Mouse (Mus musculus): Measurements from ENCODE around the gene Inhbb.
A peak's percentile ranks its signal among the peaks of the same experiment; 100 is the strongest.

The Inhbb gene

DNA sequence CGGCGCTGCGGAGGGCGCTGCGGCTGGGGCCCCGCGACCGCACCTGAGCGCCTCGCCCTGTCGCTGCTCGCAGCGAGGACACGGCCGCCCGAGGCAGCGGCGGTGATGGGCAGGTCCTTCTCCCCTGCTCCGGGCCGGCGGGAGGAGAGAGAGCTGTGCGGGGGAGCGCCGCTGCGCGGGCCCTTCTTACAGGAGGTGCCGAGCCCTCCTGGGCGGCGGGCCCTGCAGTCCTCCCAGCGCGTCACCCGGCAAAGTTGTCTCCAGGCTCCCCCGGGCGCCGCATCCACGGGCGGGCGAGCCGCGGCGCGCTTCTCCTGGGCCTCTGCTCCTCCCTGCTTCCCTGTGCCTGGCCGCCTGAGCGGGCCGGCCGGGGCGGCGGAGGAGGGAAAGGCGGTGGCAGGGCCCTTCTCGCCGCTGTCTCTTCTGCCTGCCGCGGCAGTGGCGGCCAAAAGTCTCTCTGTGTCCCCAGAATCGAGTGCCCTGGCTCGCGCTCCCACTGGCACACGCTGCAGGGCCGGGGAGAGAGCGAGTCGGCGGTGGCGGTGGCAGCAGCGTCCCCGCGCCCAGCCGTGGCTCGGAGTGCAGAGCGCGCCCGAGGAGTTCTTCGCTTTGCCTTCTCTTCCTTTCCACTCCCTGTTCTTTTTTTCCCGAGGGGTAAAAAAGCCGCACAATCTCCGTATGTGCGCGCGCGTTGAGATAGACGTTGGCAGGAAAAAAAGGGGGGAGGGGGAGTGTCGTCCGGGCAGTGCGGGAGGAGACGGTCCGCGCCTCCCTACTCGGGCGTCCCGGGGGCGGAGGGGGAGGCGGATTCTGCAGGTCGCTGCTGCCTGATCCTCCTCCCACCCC lies at the start of gene Inhbb:
Inhbb (minus strand) TSS at position 673 of the 846 bp plus-strand sequence.
- no peak for DNase-seq (ENCODE audit: low read depth, low spot score)

DNA sequence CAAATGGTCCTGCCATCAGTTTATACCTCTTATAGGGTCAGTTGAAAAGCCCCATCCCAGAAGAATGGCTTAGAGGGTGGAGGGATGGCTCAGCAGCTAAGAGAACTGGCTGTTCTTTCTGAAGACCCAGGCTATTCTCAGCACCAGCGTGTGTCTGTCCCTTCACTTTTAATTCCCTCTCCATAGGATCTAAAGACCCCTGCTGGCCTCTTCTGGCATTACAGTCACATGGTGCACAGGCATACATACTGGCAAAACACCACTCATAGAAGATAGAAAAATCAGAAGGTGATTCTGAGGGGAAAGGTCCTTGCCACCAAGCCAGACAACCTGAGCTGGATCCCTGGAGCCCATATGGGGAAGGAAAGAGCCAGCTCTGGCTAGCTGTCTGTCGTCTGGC lies 41.3 kb upstream of the Inhbb start:
- no peak for DNase-seq (ENCODE audit: low read depth, low spot score)

DNA sequence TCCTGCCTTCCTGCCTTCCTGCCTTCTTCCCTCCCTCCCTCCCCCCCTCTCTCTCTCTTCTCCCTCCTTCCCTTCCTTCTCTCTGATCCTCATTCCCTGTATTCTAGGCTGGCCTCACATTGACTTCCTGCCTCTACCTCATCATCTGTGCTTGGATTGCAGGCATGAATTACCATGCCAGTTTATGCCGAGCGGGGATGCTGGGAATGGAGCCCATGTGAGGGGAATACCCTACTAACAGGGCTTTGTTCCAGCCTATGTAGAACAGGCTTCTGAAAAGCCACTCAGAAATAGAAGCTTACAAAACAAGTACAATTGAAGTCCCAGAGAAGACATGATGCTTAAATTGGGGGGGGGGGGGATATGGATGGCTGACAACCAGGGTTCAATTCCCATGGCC lies 38.0 kb upstream of the Inhbb start:
- no peak for DNase-seq (ENCODE audit: low read depth, low spot score)

DNA sequence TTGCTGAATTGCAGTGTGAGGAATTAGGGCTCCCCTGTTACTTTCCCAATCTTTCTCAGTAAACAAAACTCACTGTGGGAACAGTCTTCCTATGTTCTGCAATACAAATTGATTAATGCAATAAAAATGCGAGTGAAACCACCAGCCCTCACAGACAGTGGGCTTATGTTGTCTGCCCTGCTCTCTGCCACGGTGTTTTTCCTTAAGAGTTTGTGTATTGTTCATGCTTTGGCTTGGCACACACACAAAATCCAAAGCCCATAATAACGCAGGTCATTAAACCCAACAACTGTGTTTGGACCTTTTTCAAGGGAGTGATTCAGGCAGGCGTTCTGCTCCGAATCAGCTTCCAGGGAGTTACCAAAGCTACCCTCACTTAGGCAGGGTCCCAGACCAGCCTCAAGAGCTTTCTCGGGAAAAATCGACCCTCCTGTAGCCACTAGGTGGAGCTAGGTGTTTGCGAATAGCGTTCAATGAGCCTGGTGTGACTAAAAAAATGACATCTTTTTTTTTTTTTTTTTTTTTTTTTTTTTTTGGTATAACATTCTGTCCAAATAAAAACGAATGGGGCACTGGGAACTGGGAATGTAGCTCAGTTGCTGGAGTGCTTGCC lies 36.1 kb upstream of the Inhbb start:
- DNase-seq (ENCODE audit: low read depth, low spot score), result peak; percentile 22

DNA sequence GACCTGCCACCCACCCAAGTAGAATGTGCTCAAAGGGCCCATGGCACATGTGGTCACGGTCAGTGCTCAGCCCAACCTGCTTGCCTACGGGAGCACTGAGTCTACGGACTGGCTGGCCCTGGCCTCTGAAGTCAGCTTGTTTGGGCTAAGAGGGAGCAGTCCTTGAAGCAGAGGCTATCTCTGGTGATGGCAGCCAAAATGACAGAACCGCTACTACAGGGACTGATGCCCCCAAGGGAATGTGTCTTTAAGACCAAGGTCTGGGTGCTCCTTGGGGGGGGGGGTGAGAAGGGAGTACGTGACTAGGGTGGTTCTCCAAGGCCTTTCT lies 35.4 kb upstream of the Inhbb start:
- DNase-seq (ENCODE audit: low read depth, low spot score), result no peak

DNA sequence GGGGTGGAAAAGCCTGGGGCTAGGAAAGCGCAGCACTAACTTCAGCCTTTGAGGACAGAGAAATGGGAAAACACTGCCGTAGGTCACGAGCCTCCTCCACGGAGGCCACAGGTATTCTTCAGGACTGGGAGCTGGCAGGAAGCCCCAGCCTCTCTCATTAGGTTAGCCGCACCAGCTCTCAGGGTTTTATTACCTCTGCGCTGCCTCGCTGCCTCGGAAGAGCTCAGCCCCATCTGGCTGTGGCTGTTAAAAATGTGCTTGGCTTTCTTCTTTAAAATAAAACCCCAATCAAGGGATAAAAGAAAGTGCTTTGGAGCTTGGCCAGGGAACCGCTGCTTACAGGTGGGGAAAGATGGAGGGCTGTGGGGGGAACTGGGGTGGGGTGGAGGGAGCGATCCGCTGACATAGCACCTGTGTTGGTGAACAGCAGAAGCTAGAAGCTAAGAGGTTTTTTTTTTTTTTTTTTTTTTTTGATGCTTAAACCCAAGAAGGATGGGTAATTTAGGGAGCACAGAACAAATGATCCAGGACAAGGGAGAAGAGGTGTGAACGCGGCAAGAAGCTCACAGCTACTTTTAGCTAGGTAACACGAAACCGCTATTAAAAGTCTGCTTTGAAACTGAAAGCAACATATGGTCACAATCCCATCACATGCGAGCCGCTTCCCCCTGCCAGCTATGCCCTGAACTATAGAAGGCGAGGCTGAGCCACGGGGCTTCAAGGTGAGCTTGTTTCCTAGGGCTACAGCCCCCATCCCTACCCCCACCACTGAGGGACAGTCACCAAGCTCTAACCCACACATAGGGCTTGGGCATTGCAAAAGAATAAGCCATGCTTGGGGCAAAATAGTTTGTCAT lies 34.9 kb upstream of the Inhbb start:
- DNase-seq (ENCODE audit: low read depth, low spot score), result no peak

DNA sequence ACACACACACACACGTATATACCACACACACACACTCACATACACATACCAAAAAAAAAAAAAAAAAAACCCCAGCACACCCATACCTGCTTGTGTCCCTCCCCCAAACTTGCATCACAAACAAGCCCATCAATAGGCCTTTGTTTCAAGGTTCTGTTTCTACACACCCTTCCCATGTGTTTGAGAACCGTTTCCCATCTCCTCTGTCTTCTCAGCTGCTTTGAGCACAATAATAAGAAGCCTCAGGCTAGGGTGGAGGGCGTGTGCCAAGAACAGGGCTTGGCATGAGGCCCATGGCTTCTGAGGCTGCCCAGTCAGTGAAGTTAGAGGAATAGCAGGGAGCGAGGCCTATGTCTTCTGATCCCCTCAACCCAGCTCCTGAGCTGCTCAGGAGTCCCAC lies 31.7 kb upstream of the Inhbb start:
- no peak for DNase-seq (ENCODE audit: low read depth, low spot score)

DNA sequence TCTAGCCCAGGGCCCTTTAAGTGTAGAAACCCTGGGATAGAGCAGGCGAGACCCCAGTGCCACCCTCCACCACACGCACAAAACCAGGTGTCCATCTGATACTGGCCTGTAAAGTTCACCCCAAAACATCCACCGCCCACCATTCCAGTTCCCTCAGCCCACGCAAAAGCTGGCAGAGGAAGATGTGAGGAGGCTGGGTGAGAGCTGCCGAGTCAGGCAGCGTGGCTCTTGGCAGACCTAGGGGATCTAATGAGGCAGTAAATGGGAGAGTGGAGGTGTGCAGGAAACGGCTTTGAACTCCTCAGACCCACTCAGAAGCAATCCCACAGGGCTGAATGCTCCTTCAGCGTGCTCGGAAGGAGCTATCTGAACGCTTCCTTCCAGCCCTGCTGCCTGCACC lies 29.4 kb upstream of the Inhbb start:
- no peak for DNase-seq (ENCODE audit: low read depth, low spot score)

DNA sequence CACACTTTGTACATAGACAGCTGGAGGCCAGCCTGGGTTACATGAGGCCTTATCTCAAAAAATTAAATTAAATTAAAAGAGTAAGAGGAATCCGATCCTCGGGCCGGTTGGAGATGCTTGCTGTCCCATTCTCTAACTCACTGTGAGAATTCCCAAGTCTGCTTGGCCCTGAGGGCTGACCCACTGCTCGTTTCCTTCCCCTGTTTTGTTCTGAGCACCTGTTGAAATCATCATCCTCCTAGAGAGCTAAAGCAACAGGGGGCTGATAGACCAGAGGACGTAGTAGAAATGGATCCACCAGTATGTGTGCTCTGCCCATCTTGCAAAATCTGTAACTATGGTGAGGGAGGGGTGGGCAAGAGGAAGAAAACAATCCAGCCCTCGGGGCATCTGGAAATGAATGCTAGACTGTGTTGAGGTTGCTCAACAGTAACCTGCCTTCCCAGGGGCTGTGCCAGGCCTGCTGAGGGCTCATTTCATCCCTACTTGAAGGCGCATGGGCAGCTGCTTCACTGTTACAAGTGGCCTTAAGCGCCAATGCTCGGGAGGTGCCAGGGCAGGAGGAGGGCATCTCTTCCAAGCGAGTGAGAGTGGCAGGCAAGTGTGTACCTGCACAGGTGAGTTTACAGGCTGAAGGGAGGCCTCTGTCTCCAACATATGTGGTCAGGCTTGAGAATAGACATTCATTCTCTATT lies 28.8 kb upstream of the Inhbb start:
- no peak for DNase-seq (ENCODE audit: low read depth, low spot score)

DNA sequence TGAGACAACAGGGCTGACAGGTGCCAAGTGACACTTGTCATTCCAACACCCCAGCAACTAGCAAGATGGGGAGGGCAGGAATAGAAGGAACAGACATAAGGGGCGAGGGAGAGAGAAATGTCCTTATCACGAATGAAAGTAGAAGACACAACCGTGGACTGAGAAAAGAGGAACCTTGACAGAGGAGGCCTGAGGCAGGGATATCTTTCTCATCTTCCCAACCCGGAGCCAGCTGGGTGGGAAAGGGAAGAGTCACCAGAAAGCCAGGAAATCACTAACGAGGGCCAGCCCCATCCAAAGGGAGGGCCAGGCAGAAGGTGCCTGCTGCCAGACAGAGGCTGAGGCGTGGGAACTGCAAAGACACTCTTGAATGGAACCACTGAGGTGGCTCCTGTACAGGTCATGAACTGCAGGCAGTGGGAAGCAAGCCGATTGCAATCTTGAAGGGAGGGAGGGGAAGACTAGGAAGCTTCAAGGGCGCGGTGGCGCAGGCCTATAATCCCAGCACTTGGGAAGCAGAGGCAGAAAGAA lies 24.8 kb upstream of the Inhbb start:
- no peak for DNase-seq (ENCODE audit: low read depth, low spot score)

DNA sequence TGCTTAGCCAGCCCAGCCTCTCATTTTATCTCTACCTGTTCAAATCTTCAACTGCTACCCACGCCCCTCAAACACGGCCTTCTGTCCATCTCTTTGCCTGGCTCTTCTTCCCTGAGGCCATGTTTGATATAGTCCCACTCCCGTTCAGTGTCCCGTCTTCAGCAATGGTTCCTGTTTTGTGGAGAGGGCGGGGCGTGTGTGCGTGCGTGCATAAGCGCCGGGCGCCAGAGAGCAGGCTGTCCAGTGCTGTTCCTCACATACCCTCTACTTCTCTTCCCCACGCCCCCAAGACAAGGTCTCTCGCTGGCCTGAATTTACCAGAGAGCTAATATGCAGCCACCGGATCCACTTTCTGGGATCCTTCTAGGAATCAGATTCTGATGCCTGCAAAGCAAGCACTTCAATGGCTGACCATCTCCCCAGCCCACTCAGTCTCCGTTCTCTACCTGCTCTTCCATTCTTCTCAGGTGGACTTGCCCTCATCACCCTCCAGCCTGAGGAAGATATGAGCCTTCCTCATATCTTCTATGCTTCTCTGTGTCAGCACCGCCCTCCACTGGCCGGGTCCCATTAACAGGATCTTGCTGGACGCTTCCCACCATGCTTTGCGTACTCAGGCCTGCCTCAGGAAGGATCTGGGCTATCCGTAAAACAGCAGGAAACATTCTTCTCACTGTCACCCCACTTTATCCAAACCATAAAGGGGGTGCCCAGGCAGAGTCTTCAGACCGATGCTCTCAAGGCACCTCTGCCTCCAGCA lies 21.7 kb upstream of the Inhbb start:
- no peak for DNase-seq (ENCODE audit: low read depth, low spot score)

DNA sequence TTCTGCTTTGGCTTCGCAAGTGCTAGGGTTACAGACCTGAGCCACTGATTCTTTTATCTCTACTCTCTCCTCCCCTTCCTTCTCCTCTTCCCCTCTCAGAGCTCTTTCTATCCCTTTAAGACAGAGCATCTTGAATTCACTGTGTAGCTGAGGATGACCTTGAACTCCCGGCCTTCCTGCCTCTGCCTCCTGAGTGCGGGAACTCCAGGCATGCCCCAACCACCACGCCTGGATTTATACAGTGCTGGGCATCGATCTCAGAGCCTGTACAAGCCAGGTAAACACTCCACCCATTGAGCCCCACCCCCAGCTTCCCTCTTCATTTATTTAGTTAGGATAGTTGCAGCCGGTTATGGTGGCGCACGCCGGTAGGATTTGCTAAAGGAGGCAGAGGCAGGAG lies 20.9 kb upstream of the Inhbb start:
- no peak for DNase-seq (ENCODE audit: low read depth, low spot score)

DNA sequence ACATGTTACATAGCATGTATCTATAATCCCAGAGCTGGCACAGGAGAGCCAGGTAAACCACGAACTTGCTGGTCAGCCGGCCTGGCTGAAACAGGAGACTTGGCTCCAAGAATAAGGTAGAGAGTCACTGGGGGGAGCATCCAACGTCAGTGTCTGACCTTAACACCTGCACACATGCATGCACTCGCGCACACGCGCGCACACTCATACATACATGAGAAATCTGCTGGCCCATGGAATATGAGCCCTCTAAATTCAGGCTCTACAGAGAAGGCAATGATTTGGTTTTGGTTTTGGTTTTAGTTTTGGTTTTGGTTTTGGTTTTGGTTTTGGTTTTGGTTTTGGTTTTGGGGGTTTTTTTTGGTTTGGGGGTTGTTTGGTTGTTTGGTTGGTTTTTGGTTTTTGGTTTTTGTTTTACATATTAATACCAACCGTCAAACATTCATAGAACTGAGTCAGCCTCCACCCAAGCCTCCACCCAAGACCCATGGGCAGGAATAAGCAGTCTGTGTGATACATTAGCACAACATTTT lies 16.1 kb upstream of the Inhbb start:
- DNase-seq (ENCODE audit: low read depth, low spot score), result no peak

DNA sequence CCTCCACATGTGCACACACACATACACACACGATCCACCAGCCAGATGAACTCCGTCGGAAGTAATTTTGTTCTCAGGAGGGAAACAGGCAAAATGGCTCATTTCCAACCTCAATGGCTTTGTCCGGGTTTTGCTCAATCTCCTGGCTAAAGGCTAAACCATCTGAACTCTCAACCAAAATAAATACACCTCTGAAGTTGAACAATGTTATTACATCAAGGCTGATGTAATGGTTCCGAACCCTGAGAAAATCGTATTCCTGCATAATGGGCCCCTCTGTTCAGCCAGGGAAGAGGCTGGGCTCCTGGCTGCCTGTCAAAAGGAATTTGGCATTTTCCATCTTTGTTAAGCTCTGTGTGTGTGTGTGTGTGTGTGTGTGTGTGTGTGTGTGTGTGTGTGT lies 15.4 kb upstream of the Inhbb start:
- no peak for DNase-seq (ENCODE audit: low read depth, low spot score)

DNA sequence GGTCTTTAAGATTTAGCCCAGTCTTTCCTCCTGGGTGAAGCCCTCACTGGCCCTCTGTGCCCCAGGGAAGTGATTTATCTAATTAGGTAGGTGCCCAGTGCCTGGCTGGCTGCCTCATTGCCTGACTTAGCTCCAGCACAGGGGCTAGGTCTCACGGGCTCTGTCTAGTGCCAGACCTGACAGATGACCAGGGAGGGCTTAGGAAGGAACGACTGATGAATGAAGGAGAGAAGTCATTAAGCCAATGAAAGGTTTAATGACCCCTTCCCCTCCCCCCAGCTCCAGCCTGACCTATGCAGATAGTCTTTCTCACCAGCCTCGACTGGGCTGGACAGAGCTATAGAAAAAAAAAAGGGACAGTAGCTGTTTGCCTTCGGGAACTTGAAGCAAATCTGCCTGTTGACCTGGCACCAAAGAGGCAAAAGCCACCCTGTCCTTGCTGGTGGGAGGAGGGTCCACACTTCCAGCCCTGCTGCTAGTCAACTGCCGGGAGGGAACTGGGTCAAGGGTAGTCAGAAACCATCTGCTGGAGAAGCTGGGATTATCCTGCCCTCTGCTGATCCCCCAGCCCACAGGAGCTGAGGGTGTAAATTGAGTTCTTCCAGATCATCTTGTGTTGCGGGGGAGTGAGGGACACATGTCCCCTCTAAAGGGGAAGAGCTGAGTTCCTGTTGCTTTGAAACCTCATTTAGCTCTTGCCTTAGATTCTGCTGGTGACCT lies 2.3 kb upstream of the Inhbb start:
- DNase-seq (ENCODE audit: low read depth, low spot score), result no peak

DNA sequence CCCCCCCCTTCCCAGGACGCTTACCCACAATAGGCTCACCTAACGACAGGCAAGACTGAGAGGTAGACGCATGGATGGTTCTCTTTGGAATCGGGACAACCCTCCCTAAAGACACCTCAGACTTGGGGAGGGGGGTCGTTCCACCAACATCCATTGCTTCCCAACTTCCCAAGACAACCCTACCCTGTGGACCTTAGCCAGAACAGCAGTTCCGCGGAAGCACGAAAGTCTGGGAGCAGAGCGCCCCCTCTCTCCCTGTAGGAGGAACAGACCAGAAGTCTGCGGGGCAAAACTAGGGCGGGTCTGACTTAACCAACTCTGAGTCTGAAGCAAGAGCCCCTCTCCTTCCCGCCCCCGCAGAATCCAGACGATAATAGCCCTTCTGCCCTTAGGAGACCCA lies 1.5 kb upstream of the Inhbb start:
- DNase-seq (ENCODE audit: low read depth, low spot score), result no peak

DNA sequence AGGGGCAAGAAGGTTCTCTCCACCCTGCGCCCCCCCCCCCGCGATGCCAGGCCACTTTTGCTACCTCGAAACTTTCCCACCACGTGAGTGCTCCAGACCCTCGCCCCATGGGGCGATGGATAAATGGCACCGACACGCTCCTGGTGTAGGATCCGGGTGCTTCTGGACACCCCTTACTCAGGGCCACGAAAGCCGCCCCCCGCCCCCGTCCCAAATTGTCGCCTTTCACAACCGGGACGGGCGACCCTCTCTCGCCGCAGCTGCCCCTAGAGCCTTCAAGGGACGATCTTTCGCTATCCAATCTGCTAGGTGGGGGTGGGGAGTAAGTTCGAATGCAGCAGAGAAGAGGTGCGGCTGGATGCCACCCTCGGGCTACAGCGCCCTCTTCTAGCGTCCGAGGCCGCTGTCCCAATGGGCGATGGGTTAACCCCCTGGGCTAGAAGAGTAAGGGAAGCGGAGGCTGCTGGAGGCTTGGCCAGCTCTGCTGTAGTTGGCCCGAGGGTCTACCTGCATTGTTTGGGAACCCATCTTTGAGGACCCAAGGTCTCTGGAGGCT lies 490 bp upstream of the Inhbb start:
- no peak for DNase-seq (ENCODE audit: low read depth, low spot score)

DNA sequence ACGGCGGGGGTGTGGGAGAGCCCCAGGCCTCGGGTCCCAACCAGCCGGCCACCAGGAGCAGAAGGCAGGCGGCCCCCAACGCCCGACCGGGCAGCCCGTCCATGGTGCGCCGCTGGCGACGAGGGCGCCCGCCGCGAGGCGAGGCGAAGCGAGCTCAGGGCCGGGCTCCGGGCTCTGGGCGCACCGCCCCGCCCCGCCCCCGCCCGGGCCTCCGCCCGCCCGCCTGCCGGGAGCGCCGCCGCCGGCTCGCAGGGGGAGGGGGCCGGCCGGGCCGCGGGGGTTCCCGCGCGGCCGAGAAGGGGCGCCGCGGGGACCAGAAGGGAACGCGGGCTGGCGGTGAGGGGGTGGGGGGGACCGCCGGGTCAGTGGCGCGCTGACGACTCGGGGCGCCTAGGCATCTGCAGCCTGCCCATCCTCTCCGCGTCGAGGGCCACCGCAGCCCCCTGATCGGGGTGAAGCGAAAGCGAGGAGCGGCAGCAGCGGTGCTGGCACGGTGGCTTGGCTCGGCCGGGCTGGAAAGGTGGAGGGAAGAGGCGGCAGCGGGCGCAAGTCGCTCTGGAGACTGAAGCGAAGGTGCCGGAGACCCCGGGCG lies 968 bp downstream of the Inhbb start:
- DNase-seq (ENCODE audit: low read depth, low spot score), result no peak

DNA sequence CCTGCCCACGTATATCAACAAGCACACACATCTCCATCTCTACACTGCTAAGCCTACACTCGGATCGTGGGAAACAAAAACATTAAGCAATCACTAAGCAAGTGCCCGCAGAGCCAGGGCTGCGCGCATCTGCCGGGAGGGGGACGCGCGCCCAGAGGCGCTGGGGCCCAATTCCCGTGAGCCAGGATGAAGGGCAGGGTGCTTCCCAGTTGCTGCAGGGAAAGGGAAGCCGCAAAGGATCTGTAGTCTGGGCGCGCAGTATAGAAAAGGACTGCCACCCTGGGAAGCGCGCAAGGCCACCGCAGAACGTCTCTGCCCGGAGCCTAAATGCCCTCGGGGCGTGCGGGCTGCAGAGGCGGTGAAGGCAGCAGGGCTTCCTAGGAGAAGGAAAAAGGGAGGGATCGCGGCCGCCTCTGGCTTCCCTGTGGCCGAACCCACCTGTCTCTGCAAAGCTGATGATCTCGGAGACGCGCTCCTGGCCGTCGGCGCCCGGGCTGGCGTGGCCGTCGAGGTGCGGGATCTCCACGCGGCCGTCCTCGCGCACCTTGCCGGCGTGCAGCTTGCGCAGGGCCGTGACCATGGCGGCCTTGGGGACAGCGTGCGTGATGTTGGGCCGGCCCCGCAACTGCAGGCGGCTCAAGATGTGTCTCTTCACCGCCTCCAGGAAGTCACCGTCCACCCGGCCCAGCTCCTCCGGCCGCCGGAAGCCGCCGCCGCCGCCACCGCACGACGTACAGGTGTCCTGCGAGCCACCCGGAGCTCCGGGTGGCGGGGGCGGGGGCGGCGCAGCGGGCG lies 1.7 kb downstream of the Inhbb start:
- no peak for DNase-seq (ENCODE audit: low read depth, low spot score)
